Mouse (Mus musculus): ENCODE data around the gene Ttc23. TPM values are rescaled to one million over a fixed set of nuclear protein-coding genes. Genes with fewer than 3 reads are reported as not detected.

The Ttc23 gene
- polyA plus RNA-seq, 1 experiment = 42.0 TPM

DNA sequence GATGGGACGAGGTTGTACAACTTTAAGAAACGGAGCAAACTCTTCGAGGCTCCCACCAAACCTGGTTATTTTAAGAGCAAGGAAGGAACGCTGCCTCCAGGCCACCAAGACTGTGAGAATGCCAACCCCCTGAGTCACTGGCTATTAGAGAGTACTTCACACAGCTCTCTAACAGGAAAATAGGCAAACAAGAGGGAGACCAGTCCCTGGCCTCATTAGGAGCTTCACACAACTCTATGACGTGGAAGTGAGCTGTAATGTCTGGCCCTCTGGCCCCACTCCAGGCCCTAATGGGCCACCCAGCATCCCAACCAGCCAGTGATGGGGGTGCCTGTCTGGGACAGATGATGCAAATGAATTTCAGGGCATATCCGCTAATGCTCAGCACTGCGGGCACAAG, 94.5 kb downstream of the Ttc23 start:
- Histone ChIP-seq H3K27me3 (ENCODE audit: control insufficient read depth, insufficient read depth, low read length, poor library complexity, severe bottlenecking) (no peaks in the 10 kb centered on the region), H3K4me1 (ENCODE audit: control insufficient read depth, insufficient read depth, low read length) (no peaks in the 10 kb centered on the region), H3K9ac (ENCODE audit: low read depth, poor library complexity, severe bottlenecking) (no peak overlapping the region), H3K36me3 (ENCODE audit: control insufficient read depth, insufficient read depth, low read length, poor library complexity, severe bottlenecking) (no peaks in the 10 kb centered on the region), H3K9me3 (replicated peaks; ENCODE audit: control insufficient read depth, insufficient read depth, low read length, poor library complexity, severe bottlenecking) (no peaks in the 10 kb centered on the region), H3K27ac (ENCODE audit: insufficient read depth, low read length) (no peak overlapping the region), H3K4me3 (ENCODE audit: low read depth, low read length) (no peak overlapping the region)
- no peak for TF ChIP-seq CTCF (IDR thresholded peaks at IDR 0.05; ENCODE audit: low read depth, low read length)

DNA sequence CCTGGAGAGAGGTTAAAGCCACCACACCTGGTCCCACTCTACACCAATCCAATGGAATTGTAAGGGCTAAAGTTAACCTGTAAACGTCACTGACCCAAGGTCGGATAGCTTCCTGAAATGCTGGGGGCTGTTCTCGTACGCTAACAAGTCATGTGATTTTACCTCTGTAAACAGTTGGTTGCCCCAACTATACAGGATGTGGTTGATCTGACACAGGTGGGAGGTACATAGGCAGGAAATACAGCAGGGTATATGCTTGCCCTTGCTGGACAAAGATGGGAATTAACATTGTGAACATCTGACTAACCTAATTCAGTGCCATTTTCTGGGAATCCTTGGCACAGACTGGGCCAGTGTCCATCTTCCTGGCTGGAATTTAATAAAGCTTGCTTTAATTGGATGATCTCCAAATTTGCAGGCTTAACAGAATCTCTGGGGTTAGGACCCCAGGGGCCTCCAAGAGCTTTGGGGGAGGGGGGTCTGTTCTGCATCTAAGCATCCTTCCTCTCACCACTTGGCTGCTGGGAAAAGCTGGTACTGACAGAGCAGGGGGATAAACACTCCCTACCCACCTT, 100.6 kb downstream of the Ttc23 start:
- Histone ChIP-seq H3K4me1 (ENCODE audit: control insufficient read depth, insufficient read depth, low read length) (no peaks in the 10 kb centered on the region), H3K9me3 (replicated peaks; ENCODE audit: control insufficient read depth, insufficient read depth, low read length, poor library complexity, severe bottlenecking) (no peaks in the 10 kb centered on the region), H3K9ac (ENCODE audit: low read depth, poor library complexity, severe bottlenecking) (no peak overlapping the region), H3K27me3 (ENCODE audit: control insufficient read depth, insufficient read depth, low read length, poor library complexity, severe bottlenecking) (no peaks in the 10 kb centered on the region), H3K27ac (ENCODE audit: insufficient read depth, low read length) (no peak overlapping the region), H3K4me3 (ENCODE audit: low read depth, low read length) (no peak overlapping the region), H3K36me3 (ENCODE audit: control insufficient read depth, insufficient read depth, low read length, poor library complexity, severe bottlenecking) (no peaks in the 10 kb centered on the region)
- TF ChIP-seq CTCF (IDR thresholded peaks at IDR 0.05; ENCODE audit: low read depth, low read length) (no peak), EP300 (IDR thresholded peaks at IDR 0.05; ENCODE audit: insufficient read depth, low read depth, low read length) (no peak), POLR2A (IDR thresholded peaks at IDR 0.05; ENCODE audit: insufficient read depth, low read length) (no peak)

DNA sequence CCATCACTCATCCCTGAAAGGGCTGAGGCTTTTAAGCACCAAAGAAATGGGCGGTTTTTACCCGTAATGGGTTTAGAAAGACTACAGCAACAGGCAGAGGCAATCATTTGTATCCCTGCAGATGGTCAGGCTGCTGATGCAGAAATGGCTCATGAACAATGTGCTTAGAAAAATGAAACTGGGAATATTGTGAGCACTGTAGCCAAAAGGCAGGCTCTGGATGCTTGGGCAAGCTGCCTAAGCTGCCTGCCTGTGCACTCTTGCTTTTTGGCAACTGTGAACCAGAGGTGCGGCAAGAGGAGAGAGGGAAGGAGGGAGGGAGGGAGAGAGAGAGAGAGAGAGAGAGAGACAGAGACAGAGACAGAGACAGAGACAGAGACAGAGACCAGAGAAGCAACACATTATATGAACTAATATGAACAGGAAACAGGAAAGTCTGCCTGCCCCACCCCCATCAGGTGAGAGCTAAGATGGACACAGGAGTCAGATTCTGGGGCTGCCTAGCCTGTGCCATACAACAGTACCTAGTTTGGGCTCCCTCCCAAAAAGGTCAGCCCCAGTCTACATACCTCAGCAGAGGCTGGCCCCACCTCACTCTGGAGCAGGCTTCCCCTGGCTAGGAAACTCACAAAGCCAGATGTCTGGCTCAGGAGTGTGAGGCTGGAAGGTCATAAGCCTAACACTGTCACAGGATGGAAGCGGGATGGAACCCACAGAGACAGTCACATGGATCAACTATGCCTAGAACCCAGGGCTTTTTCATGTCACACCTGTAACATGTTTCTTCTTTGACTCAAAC, 102.4 kb downstream of the Ttc23 start:
- no peak overlapping the region for H3K27ac ChIP-seq (ENCODE audit: insufficient read depth, low read length)
- H3K36me3 ChIP-seq (ENCODE audit: control insufficient read depth, insufficient read depth, low read length, poor library complexity, severe bottlenecking) = no peaks in the 10 kb centered on the region
- H3K27me3 ChIP-seq (ENCODE audit: control insufficient read depth, insufficient read depth, low read length, poor library complexity, severe bottlenecking) = no peaks in the 10 kb centered on the region
- H3K9me3 ChIP-seq (replicated peaks; ENCODE audit: control insufficient read depth, insufficient read depth, low read length, poor library complexity, severe bottlenecking) = no peaks in the 10 kb centered on the region
- no peak overlapping the region for H3K4me3 ChIP-seq (ENCODE audit: low read depth, low read length)
- no peaks in the 10 kb centered on the region for H3K4me1 ChIP-seq (ENCODE audit: control insufficient read depth, insufficient read depth, low read length)
- TF ChIP-seq POLR2A (IDR thresholded peaks at IDR 0.05; ENCODE audit: insufficient read depth, low read length) = no peak
- no peak for TF ChIP-seq CTCF (IDR thresholded peaks at IDR 0.05; ENCODE audit: low read depth, low read length)
- no peak for TF ChIP-seq EP300 (IDR thresholded peaks at IDR 0.05; ENCODE audit: insufficient read depth, low read depth, low read length)
- H3K9ac ChIP-seq (ENCODE audit: low read depth, poor library complexity, severe bottlenecking) = no peak overlapping the region

DNA sequence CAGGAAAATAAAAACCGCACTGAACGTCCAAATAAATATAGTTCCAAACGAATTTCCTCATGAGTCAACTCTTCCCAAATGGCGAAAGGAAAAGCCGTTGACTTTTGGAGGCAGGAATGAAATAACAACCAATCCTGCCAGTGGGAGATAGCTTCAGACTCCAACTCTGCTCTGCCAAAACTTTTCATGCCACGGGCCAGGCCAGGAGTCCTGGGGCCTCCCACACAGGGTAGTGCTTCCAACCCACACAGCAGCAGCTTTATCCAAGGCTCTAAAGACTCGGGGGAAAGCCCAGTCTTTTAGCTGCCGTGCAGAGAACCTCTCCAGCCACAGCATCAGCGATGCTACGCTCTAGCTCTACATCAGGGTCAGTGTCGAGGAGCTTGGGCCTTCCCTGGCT, 107.4 kb downstream of the Ttc23 start:
- Histone ChIP-seq H3K36me3 (ENCODE audit: control insufficient read depth, insufficient read depth, low read length, poor library complexity, severe bottlenecking) (no peaks in the 10 kb centered on the region), H3K27me3 (ENCODE audit: control insufficient read depth, insufficient read depth, low read length, poor library complexity, severe bottlenecking) (no peaks in the 10 kb centered on the region), H3K4me3 (ENCODE audit: low read depth, low read length) (no peak overlapping the region), H3K9ac (ENCODE audit: low read depth, poor library complexity, severe bottlenecking) (no peak overlapping the region), H3K27ac (ENCODE audit: insufficient read depth, low read length) (no peak overlapping the region), H3K4me1 (ENCODE audit: control insufficient read depth, insufficient read depth, low read length) (no peaks in the 10 kb centered on the region), H3K9me3 (replicated peaks; ENCODE audit: control insufficient read depth, insufficient read depth, low read length, poor library complexity, severe bottlenecking) (no peaks in the 10 kb centered on the region)
- TF ChIP-seq CTCF (IDR thresholded peaks at IDR 0.05; ENCODE audit: low read depth, low read length) = no peak
- no peak for TF ChIP-seq EP300 (IDR thresholded peaks at IDR 0.05; ENCODE audit: insufficient read depth, low read depth, low read length)
- no peak for TF ChIP-seq POLR2A (IDR thresholded peaks at IDR 0.05; ENCODE audit: insufficient read depth, low read length)

DNA sequence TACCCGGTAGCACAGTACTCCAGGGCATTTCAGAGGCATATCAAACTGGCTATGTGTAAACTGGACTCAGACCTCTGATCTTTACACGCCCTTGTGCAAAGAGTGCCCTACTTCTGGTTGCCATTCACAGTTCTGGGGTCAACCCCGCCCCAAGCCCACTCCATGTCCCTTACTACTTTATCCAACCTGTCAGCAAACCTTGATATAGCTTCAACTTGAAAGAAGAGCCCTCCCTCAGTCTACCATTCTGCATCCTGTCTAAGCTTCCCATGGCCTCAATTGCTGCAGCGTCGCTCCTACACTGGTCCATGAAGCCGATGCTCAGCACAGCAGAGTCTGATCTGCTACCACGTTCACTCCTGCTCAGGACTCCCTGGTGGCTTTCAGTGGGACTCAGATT, 108.2 kb downstream of the Ttc23 start:
- H3K4me3 ChIP-seq (ENCODE audit: low read depth, low read length) = no peak overlapping the region
- H3K27ac ChIP-seq (ENCODE audit: insufficient read depth, low read length) = no peak overlapping the region
- H3K9me3 ChIP-seq (replicated peaks; ENCODE audit: control insufficient read depth, insufficient read depth, low read length, poor library complexity, severe bottlenecking) = no peaks in the 10 kb centered on the region
- no peak overlapping the region for H3K9ac ChIP-seq (ENCODE audit: low read depth, poor library complexity, severe bottlenecking)
- no peaks in the 10 kb centered on the region for H3K27me3 ChIP-seq (ENCODE audit: control insufficient read depth, insufficient read depth, low read length, poor library complexity, severe bottlenecking)
- TF ChIP-seq CTCF (IDR thresholded peaks at IDR 0.05; ENCODE audit: low read depth, low read length) = no peak
- no peak for TF ChIP-seq POLR2A (IDR thresholded peaks at IDR 0.05; ENCODE audit: insufficient read depth, low read length)
- TF ChIP-seq EP300 (IDR thresholded peaks at IDR 0.05; ENCODE audit: insufficient read depth, low read depth, low read length) = no peak
- no peaks in the 10 kb centered on the region for H3K36me3 ChIP-seq (ENCODE audit: control insufficient read depth, insufficient read depth, low read length, poor library complexity, severe bottlenecking)
- H3K4me1 ChIP-seq (ENCODE audit: control insufficient read depth, insufficient read depth, low read length) = no peaks in the 10 kb centered on the region

DNA sequence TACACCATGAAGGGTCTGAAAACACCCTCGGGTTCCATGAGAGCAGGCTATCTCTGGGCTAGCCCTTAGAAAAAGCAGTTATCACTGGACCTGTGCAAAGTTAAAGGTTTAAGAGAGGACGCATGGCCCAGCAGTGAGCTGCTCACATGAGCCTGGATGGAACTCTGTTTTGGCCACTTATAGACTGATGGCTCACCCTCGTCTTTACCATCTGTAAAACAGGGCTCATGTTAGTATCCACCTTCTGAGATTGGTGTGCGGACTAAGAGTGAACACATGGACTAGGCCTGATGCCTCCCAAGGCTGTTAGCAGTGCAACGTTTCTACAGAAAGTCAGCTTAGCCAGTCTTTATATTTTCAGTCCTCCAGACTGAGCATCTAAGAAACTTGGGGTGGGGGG, 109.4 kb downstream of the Ttc23 start:
- H3K4me3 ChIP-seq (ENCODE audit: low read depth, low read length) = no peak overlapping the region
- no peak for TF ChIP-seq POLR2A (IDR thresholded peaks at IDR 0.05; ENCODE audit: insufficient read depth, low read length)
- TF ChIP-seq CTCF (IDR thresholded peaks at IDR 0.05; ENCODE audit: low read depth, low read length) = no peak
- TF ChIP-seq EP300 (IDR thresholded peaks at IDR 0.05; ENCODE audit: insufficient read depth, low read depth, low read length) = no peak
- no peak overlapping the region for H3K27ac ChIP-seq (ENCODE audit: insufficient read depth, low read length)
- H3K9me3 ChIP-seq (replicated peaks; ENCODE audit: control insufficient read depth, insufficient read depth, low read length, poor library complexity, severe bottlenecking) = no peaks in the 10 kb centered on the region
- no peaks in the 10 kb centered on the region for H3K27me3 ChIP-seq (ENCODE audit: control insufficient read depth, insufficient read depth, low read length, poor library complexity, severe bottlenecking)
- no peaks in the 10 kb centered on the region for H3K4me1 ChIP-seq (ENCODE audit: control insufficient read depth, insufficient read depth, low read length)
- H3K36me3 ChIP-seq (ENCODE audit: control insufficient read depth, insufficient read depth, low read length, poor library complexity, severe bottlenecking) = no peaks in the 10 kb centered on the region
- no peak overlapping the region for H3K9ac ChIP-seq (ENCODE audit: low read depth, poor library complexity, severe bottlenecking)
